Mouse (Mus musculus) megakaryocyte, adult 5-6 weeks (primary cell): Measurements from ENCODE around the gene Olfr544. TPM values are rescaled to one million over a fixed set of nuclear protein-coding genes. Genes with fewer than 3 reads are reported as not detected.
"Not testable (repeated sequence)": the region's sequence is repeated elsewhere in the genome, so short reads cannot be mapped to it uniquely, and the experiment has no call there.

Source experiments
- ATAC-seq: 2 replicates; pipeline ENCODE4 v1.8.0; 2016; ENCODE audit warnings: mild to moderate bottlenecking, inconsistent platforms; ENCODE audit not compliant: poor library complexity, severe bottlenecking
- total RNA-seq, 2 experiments: library from RNA; stranded (forward) in 1 of 2; stranded (reverse) in 1 of 2; fragments of 153-499, 151-499 nt in 1 of 2; fragments of 221-1000, 200-1000 nt in 1 of 2; gene quantifications; 2 replicates each; pipeline versions ENCODE4 v1.2.3 to v1.2.4; 2015 to 2017

Gene Olfr544
- total RNA-seq (2015), result not detected in 2 replicates
- 0.04 TPM in 1 of 2 replicates, not detected in the other for total RNA-seq (2017)

- no peak for ATAC-seq
Measured at GRCm38 (mm10) chr7:102488161-102488560, at the start of gene Olfr544. Gene Olfr544 (minus strand): TSS chr7:102488313.

- ATAC-seq, result no peak
Measured at GRCm38 (mm10) chr7:102534449-102534848, 46.3 kb upstream of the Olfr544 start, which contains the start of gene Olfr547. Gene Olfr547 (plus strand): TSS chr7:102534749.

DNA sequence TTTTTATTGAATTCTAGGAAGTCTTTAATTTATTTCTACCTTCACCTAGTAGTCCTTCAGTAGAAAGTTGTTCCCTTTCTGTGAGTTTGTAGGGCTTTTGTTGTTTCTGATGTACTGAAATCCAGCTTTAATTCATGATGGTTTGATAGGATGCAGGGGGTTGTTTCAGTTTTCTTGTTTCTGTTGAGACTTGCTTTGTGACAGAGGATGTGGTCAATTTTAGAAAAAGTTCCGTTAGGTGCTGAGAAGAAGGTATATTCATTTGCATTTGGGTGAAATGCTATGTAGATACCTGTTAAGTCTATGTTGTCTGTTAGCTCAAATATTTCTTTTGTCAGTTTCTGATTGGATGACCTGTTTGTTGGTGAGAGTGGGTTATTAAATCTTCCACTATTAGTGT lies 40.9 kb upstream of the Olfr544 start:
- no peak for ATAC-seq

DNA sequence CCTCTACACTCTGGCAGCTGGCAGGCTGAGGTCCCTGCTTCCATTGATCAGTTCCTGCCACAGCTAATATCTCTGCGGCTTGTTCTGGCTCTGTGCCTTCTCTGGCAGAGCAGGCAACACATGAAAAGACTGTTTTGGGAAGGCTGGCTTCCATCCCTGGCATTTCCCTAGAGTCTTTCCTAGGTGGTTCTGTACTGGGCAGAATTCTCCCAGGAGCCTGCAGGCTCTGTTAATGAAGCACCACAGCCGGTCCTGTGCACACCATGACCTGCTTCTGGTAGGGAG lies 28.9 kb upstream of the Olfr544 start:
- ATAC-seq, result no peak

- no peak for ATAC-seq
Measured at GRCm38 (mm10) chr7:102516261-102517050, 28.3 kb upstream of the Olfr544 start.

- peak; percentile 56 for ATAC-seq
Measured at GRCm38 (mm10) chr7:102514144-102514543, 26.0 kb upstream of the Olfr544 start.

DNA sequence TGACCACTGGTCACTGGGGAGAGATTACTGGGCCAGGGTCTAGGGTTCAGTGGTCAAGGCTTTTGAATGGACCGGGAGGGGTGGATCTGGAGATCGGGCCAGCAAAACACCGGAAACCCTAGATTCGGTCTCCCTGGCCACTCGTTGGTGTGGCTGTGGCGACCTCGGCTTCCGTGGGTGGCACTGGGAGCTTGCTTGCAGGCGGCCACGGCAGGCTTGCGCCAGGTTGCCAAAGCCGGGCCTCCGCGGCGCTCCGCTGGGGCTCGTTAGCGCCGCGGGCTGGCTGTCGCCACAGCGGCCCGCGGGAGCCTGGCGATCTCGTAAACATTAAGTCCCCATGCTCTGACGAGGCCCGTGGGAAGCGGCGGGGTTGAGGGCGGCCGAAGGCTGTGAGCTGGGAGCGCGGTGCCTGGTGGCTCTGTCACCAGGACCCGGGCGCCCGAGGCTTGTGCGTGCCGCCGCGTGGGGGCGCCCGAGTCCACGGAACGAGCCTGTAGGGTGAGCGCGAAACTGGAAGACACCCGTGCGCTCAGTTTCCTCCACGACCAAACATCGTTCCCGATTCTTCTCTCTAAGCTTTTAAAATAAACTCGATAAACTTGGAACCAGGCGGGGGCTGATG lies 24.8 kb upstream of the Olfr544 start:
- peak; percentile 88 for ATAC-seq

GRCm38 (mm10) chr7:102511927-102512326 lies 23.8 kb upstream of the Olfr544 start:
- peak; percentile 38; the same call in 1 of the 2 replicates for ATAC-seq

- no peak for ATAC-seq
Measured at GRCm38 (mm10) chr7:102509726-102510125, 21.6 kb upstream of the Olfr544 start.

- ATAC-seq, result no peak
Measured at GRCm38 (mm10) chr7:102508666-102509065, 20.6 kb upstream of the Olfr544 start.

GRCm38 (mm10) chr7:102508066-102508465 lies 20.0 kb upstream of the Olfr544 start:
- no peak for ATAC-seq

GRCm38 (mm10) chr7:102506848-102507247 lies 18.7 kb upstream of the Olfr544 start:
- peak; percentile 98 for ATAC-seq

- no peak for ATAC-seq
Measured at GRCm38 (mm10) chr7:102501986-102502385, 13.9 kb upstream of the Olfr544 start.

DNA sequence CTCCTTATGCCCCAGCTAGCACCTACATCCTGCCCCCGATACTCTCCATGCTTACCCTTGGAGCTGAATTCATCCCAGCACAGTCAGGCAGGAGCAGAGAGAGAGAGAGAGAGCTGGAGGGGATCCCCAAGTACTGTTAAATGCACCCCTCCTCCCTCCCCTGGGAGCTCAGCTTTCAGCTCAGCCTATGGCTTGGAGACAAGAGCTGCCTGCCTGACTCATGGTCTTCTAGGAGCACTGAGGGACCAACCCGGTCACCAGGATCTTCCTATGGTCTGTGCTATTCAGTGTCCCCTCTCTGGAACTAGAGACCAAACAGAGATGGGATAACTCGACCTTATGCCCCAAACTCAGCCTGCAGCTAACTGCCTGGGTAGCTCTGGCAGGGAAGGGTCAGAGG lies 11.4 kb upstream of the Olfr544 start, which contains the start of gene Olfr545:
Gene Olfr545, minus strand, starts transcription at position 101 of the 400 bp plus-strand sequence.
- no peak for ATAC-seq

DNA sequence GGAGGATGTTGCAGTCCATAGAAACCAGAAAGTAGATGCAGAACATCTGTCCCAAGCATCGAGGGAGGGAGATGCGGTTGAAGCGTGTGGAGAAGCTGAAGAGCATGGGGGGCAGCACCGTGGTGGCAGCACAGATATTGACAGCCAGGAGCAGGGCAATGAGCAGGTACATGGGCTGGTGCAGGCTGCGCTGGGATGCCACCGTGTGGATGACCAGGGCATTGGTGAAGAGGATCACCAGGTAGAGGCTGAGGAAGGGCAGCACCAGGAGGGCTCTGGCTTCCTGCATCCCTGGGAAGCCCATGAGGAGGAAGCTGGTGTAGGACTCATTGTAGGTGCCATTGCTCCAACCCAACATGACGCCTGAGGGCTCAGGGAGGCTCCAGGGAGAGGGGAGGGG lies 6.3 kb upstream of the Olfr544 start:
- ATAC-seq, result not testable (repeated sequence)

- no peak for ATAC-seq
Measured at GRCm38 (mm10) chr7:102486105-102486504, 2.0 kb downstream of the Olfr544 start.

- not testable (repeated sequence) for ATAC-seq
Measured at GRCm38 (mm10) chr7:102484766-102485165, 3.3 kb downstream of the Olfr544 start.

DNA sequence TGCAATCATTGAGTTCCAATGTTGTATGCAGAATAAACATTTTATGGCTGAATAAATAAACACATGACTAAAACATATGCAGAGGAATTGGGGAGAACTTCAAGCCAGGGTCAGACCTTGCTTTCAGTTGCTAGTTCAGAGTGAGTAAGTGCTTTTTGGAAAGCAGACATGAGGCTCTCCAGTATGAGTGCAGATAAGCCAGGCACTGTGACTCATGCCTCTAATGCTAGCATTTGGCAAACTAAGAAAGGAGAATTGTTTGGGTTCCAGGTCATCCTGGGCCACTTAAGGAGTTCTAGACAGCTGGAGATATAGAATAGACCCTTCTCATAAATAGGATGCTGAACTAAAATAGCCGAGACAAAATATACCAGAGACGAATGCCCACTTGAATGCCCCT lies 4.4 kb downstream of the Olfr544 start:
- ATAC-seq, result no peak

DNA sequence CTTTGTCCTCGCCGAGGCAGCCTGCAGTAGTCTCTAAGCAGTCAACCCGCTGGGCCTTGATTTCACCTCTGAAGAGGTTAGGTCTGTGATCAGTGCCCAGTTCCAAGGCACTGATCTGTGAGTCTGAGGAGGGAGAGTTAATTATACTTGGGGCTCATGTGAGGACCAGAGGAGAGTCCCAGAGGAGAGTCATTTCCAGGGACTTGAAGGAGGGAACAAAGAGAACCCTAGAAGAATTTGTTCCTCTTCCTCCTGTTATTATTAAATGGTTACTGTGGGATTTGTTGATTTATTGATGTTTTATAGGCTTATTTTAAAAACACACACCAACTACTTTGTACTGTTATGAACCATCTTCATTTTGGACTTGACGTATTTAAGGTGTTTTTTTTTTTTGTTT lies 6.5 kb downstream of the Olfr544 start, which contains the start of gene Olfr543:
Gene Olfr543, minus strand, starts transcription at position 101 of the 400 bp plus-strand sequence.
- ATAC-seq, result no peak

- ATAC-seq, result no peak
Measured at GRCm38 (mm10) chr7:102480821-102481220, 7.3 kb downstream of the Olfr544 start.

GRCm38 (mm10) chr7:102479368-102480078 lies 8.6 kb downstream of the Olfr544 start:
- no peak for ATAC-seq
